12 mouse cellular contexts compared by ENCODE assay signal in the genomic region with DNA sequence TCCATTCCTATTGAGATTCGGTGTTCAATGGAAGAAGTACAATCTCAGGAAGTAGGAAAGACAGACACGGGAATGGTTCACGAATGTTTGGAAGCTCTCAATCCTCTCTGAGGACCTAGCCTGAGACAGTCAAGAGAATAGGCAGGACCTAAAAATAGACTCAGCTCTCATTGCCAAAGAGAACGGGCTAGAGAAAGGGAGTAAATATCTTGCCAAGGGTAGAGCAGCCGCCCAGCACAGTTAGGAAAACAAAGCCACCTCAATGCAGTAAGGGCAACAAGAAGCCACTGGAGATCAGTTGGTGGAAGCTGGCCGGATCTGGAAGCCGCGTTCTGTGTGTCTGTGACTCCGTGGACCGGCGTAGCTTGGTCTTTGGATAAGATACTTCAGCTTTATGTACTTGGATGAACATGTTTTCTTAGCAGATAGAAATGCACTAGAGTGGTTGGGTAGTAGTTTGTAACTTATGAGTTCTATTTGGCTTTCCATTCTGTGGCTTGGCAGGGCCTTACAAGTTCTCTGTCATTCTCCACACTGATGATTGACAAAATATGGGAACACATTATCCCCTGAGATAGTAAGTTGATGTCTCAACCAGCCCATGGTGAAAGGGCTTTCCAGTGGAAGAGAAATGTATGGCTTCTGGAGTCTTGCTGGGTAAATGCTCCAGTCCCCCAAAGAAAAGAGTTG. TPM values are rescaled to one million over a fixed set of nuclear protein-coding genes. Genes with fewer than 3 reads are reported as not detected.
DNase-seq lines count a peak whose midpoint lies in the region; ATAC-seq and TF ChIP-seq lines count a peak whose summit lies in the region.
"Had no signal": no experiment of that assay in that cellular context is flagged by ENCODE, and none has a peak within 500 bp of the region (broad histone marks: within the 10 kb centered on the region; RNA-seq: fewer than 3 reads in every experiment).

No protein-coding gene starts in this region.

- H3K4me1 ChIP-seq in heart, postnatal 0 days (ENCODE audit: control insufficient read depth, insufficient read depth) = peaks cover 5% of the 10 kb centered on the region; the same call in 1 of the 2 replicates

- H3K27ac ChIP-seq in heart, postnatal 0 days (ENCODE audit: low read depth) = peak overlapping the region; percentile 62
- H3K27ac ChIP-seq: hindbrain, postnatal 0 days; lung, embryonic 15.5 days had no signal

- ATAC-seq in heart, postnatal 0 days (ENCODE audit: insufficient read depth, low read depth) = peak; percentile 81
- no peak for ATAC-seq in megakaryocyte progenitor cell, adult 5-6 weeks (replicated peaks; ENCODE audit: poor library complexity)
- ATAC-seq: hindbrain, postnatal 0 days had no signal

- no peak overlapping the region for H3K9ac ChIP-seq in heart, postnatal 0 days (replicated peaks; ENCODE audit: low read depth, low read length)
- H3K9ac ChIP-seq: lung, embryonic 15.5 days had no signal

- H3K4me3 ChIP-seq in heart, postnatal 0 days (ENCODE audit: low read depth, low read length) = no peak overlapping the region
- H3K4me3 ChIP-seq: lung, embryonic 15.5 days had no signal

- no peak for TF ChIP-seq EP300 in heart, postnatal 0 days (IDR thresholded peaks at IDR 0.05; ENCODE audit: low read depth)

- TF ChIP-seq CTCF in heart, postnatal 0 days (IDR thresholded peaks at IDR 0.05; ENCODE audit: low read depth) = no peak

- H3K9me3 ChIP-seq in heart, postnatal 0 days (replicated peaks; ENCODE audit: control insufficient read depth, low read length) = no peaks in the 10 kb centered on the region
- H3K9me3 ChIP-seq: lung, embryonic 15.5 days had no signal

- H3K27me3 ChIP-seq in heart, postnatal 0 days (ENCODE audit: control insufficient read depth, insufficient read depth, low read length) = no peaks in the 10 kb centered on the region
- H3K27me3 ChIP-seq: CH12.LX; lung, embryonic 15.5 days had no signal

- no peaks in the 10 kb centered on the region for H3K36me3 ChIP-seq in heart, postnatal 0 days (replicated peaks; ENCODE audit: control insufficient read depth, insufficient read depth, low read length)
- H3K36me3 ChIP-seq: lung, embryonic 15.5 days had no signal

- DNase-seq in gastrocnemius, adult 18-20 months (ENCODE audit: low spot score) = peak; percentile 25
- no peak for DNase-seq in gastrocnemius, postnatal 10 days
- peak; percentile 19 for DNase-seq in lung, postnatal 10 days
- no peak for DNase-seq in lung, postnatal 36 days
- DNase-seq in heart, postnatal 0 days (ENCODE audit: low spot score) = peak; percentile 66
- no peak for DNase-seq in retina, embryonic 14.5 days (ENCODE audit: low spot score)
- DNase-seq: layer of hippocampus, adult 9-11 months; right cerebral cortex, postnatal 25 days had no signal

- WGBS in heart, postnatal 0 days = 44% methylated on average over 11 of the region's 11 CpGs

- peak overlapping the region; percentile 24; the same call in 1 of the 2 replicates for H3K4me2 ChIP-seq in heart, postnatal 0 days (ENCODE audit: low read depth, low read length)
- H3K4me2 ChIP-seq: lung, embryonic 15.5 days had no signal

RNA-seq across cellular contexts. Expression of a gene that starts 44.1 kb away (rescaled TPM):
- 10 to 100 TPM; 31.1 to 31.6 TPM for total RNA-seq in gastrocnemius, adult 18-20 months (2021)
- 10 to 100 TPM; 50.2 to 55.4 TPM for total RNA-seq in gastrocnemius, postnatal 10 days (2021)
- total RNA-seq in heart, postnatal 0 days (2014; rRNA removed; ENCODE audit: low replicate concordance) = 0.54 and 0.57 TPM in 2 replicates
- polyA plus RNA-seq in heart, postnatal 0 days (2015; fragmentation: Nextera tagmentation; extraction: Ambion mirVana) = 0.19 and 0.21 TPM in 2 replicates
- total RNA-seq in megakaryocyte progenitor cell, adult 5-6 weeks (2015) = 0.20 TPM in 1 of 2 replicates, not detected in the other
- 0.14 TPM in 1 of 2 replicates, not detected in the other for total RNA-seq in megakaryocyte progenitor cell, adult 5-6 weeks (2017)

Comparison
In these comparisons a context has a peak if more than half of its experiments do, and no peak if none do; other contexts are left out.
1. DNase-seq: peak in gastrocnemius, adult 18-20 months (single experiment), lung, postnatal 10 days (single experiment) and heart, postnatal 0 days (single experiment); none in gastrocnemius, postnatal 10 days (single experiment), lung, postnatal 36 days (single experiment) and retina, embryonic 14.5 days (single experiment).
2. RNA of a gene that starts 44.1 kb away (total RNA-seq): 50.2 to 55.4 TPM in gastrocnemius, postnatal 10 days and 31.1 to 31.6 TPM in gastrocnemius, adult 18-20 months; 0.54 to 0.57 TPM in heart, postnatal 0 days and 0.14 to 0.20 TPM in megakaryocyte progenitor cell, adult 5-6 weeks; every median in the first group is over 10 times any median in the second.